Mouse (Mus musculus) spleen, postnatal 4 days (tissue): ENCODE results near the gene Peak1.

Source experiments
- DNase-seq, 2 experiments: peaks; one replicate each; pipeline ENCODE4 v3.0.0; 2022; ENCODE audit warnings: low spot score in 2 of 2

The Peak1 gene

GRCm38 (mm10) chr9:56314326-56314725 lies 103.5 kb downstream of the Peak1 start:
- no peak for DNase-seq

- no peak for DNase-seq
Measured at GRCm38 (mm10) chr9:56309079-56309478, 108.8 kb downstream of the Peak1 start.

DNA sequence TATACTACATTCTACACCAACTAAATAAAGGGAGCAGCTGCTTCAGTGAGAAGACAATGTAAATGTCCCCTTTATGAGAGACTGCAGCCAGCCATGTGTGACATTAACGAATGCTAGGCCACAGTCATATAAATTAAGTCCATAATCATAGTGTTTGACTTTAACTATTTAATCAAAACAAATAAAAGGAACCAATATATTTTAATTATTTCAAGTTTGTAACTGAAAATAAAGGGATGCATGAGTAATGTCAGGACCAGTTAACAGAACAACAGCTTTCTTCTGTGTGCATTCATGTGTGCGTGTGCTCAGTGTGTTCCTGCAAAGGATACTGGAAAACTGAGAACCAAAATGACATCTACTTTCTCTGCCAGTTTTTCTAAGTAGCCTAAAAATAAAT lies 113.3 kb downstream of the Peak1 start:
- no peak for DNase-seq

- DNase-seq: no peak
Measured at GRCm38 (mm10) chr9:56302921-56303465, 114.9 kb downstream of the Peak1 start.

DNA sequence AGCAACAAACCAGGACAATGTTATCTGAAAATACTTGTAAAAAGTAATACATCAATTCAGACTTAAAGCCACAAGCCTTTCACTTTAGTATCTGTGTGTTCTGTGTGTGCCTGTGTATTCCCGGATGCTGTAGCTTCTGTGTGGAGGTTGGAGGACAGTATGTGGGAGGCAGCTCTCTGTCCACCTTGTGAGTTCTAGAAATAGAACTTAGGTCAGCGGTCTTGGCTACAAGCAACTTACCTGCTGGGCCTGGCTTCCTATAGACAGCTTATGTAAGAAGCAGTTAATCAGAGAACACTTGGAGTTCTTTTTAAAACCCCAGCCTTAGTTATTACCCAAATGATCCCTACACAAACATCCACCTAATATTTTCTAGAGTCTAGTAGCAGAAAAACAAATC lies 127.8 kb downstream of the Peak1 start:
- no peak for DNase-seq

DNA sequence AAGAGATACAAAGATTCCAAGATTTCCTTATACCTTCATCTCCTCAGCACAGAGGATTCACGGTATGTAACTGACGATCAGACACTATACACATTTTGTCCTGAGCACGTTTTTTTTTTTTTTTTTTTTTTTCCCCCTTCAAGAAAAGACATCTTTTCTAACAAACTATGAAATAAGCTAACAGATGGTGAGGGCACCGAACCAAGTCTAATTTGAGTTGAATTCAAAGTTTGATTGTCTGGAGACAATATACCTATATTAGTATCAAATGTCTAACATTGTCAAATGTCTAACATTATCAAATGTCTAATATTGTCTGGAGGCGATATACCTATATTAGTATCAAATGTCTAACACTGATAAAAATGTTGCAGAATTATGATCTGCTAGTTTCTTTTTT lies 135.4 kb downstream of the Peak1 start:
- no peak for DNase-seq

DNA sequence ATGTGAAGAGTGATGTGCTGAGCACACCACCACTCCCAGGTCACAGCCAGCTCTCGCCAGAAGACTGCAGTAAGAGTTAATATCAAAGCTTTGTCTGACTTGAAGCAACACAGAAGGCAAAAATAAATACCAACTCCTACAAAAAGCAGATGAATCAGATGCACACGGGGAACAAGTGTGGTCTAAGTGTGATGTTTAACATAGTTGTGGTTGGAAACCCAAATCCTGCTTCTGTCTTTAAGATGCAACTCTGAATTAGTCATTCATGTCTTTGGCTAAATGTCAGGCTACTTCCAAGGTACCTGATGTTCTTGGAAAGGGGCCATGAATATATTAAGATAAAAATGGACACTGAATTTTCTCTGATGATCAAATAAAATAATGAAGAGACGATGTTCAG lies 144.3 kb downstream of the Peak1 start:
- DNase-seq: no peak

DNA sequence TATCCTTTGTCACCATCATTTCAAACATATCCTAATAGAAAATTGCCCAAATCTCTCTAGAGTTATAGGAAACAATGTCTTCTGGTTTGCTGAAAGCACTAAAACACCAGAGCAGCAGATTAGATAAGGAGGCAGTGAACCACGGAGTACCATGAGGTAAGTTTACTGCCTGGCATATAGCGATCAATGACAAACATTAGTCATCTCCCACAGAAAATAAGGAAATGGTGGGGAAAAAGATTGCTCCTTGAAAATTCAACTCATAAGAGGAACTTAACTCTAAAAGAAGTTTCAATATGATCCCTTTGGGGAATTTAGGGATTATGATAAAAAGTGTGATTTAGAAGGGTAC lies 145.6 kb downstream of the Peak1 start:
- no peak for DNase-seq

- DNase-seq: no peak
Measured at GRCm38 (mm10) chr9:56271326-56272246, 146.3 kb downstream of the Peak1 start.

- no peak for DNase-seq
Measured at GRCm38 (mm10) chr9:56269101-56269500, 148.8 kb downstream of the Peak1 start.

DNA sequence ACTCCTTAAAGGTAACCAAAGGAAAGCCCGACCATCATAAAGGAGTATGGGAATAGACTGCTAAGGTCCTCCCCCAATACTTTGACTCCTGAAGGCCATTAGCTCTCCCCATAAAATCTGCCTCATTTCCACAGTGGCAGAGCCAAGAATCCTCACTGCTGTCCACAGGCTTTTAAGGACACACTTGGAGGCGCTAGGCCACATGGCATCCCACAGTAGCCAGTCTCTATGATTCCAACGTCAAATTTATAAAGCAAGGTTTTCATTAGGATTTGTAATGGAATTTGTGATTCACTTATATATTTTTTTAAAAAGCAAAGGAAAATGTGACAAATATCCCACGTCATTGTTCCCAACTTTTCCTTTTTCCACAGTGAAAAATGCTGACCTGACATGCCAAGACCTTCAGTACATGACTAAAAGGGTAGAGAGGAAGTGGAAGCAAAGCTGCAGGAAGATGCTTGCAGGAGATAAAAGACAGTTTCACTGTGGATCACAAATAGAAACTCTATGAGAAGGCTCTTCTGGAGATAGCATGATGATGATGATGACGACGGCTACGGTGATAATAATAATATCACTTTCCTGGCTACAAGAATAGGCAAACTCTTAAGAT lies 151.6 kb downstream of the Peak1 start:
- no peak for DNase-seq

GRCm38 (mm10) chr9:56265460-56266199 lies 152.2 kb downstream of the Peak1 start:
- no peak for DNase-seq

DNA sequence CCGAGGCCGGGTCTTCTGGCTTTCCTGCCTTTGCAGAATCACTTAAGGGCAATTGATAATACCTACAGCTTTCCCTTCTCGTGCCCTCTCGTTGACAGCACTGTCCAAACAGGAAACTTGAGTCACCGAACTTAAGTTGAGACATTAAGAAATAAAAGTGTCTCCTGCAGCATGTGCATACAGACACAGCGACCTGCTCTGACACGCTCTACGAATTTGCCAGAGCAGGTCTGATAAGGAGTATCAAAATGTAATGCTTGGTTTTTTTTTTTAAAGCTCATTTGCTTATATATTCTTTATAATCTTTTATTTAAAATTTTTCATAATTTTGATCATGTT lies 152.9 kb downstream of the Peak1 start:
- no peak for DNase-seq

- DNase-seq: no peak
Measured at GRCm38 (mm10) chr9:56264308-56265021, 153.4 kb downstream of the Peak1 start.

- DNase-seq: no peak
Measured at GRCm38 (mm10) chr9:56263055-56263454, 154.8 kb downstream of the Peak1 start.

- peak in 1 of 2 experiments; percentile 21 for DNase-seq
Measured at GRCm38 (mm10) chr9:56260495-56261136, 157.3 kb downstream of the Peak1 start.

DNA sequence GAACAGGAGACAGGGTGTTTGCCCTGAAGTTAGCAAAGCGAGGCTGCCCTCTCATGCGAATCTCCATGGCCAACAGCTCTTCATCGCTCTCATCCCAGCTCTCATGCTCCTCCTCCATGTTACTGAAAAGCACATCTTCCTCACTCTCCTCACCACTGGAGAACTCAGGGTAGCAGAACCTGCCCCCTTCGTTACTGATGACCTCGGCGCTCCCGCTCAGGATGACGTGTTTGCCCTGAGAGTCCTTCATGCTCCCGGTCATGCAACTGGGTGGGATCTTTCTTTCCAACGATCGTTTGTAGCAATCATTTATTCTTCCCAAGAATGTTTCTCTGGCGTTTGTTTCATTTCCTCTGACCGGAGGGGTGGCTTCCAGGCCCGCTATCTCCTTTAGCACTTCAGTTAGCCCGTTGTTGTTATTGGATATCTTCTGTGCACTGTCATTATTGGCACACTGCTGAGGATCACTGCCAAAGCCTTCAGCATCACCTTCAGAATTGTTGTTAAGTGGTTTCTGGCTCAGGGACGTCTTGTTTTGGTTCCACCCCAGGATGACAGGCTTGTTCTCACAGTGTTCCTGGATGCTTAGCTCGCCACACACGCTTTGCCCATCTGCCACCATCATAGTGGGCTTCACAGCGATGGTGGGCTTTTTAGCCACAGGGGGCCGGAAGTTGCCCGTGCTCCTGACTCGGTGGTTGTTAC lies 157.9 kb downstream of the Peak1 start:
- DNase-seq: peak in 1 of 2 experiments; percentile 70

GRCm38 (mm10) chr9:56258261-56258790 lies 159.5 kb downstream of the Peak1 start:
- no peak for DNase-seq

- DNase-seq: no peak
Measured at GRCm38 (mm10) chr9:56257227-56258000, 160.5 kb downstream of the Peak1 start.
